Mouse (Mus musculus): Measurements from ENCODE around the gene Cabp1. TPM values are rescaled to one million over a fixed set of nuclear protein-coding genes. Genes with fewer than 3 reads are reported as not detected.
"Not testable (repeated sequence)": the region's sequence is repeated elsewhere in the genome, so short reads cannot be mapped to it uniquely, and the experiment has no call there.

Cabp1 gene
- polyA plus RNA-seq, 1 experiment from 2014 or later = 10.3 TPM

DNA sequence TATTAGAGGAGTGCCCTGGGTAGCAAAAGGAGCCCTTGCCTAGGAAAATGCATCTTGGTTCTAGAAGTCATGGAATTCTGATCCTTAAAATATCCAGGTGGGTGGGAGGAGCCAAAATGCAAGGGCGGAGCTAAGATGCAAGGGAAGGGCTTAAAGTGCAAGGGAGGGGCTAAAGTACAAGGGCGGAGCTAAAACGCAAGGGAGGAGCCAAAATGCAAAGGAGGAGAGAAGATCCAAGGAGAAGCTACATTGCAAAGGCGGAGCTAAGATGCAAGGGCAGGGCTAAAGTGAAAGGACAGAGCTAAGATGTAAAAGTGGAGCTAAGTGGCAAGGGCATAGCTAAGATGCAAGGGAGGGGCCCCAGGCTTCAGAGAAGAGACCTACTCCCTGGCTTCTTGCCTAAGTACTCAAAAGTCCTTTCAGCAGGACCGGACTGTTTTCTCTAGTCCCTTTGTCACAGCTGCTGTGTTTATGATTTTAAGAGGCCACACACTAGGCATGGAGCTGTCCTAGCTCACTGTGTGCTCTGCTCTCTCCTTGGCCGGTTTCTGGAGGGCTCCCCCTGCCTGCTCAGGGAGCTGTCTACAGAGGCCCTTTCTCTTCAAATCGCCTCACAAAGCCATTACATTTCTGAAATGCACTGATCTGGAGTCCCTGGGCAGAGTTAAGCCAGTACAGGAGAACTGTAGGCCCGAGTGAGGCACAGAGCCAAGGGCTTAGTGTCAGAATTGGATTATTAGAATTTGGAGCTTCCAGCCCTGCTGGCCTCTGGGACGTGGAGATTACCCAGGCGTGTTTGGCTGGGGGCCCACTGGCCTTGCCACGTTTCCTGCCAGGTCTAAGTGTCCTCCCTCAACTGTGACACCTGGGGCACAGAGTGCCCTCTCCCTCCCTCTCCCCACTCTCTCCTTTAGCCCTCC, 28.0 kb downstream of the Cabp1 start:
- no peak overlapping the region for H3K9ac ChIP-seq
- no peak for ATAC-seq (ENCODE audit: low FRiP score)
- H3K4me2 ChIP-seq (replicated peaks) = no peak overlapping the region
- H3K9me3 ChIP-seq (replicated peaks) = no peaks in the 10 kb centered on the region
- H3K4me3 ChIP-seq = no peak overlapping the region
- no peak overlapping the region for H3K27ac ChIP-seq
- peaks cover 8% of the 10 kb centered on the region; the same call in 1 of the 2 replicates for H3K4me1 ChIP-seq
- WGBS = 55% methylated on average over 11 of the region's 11 CpGs
- H3K36me3 ChIP-seq = no peaks in the 10 kb centered on the region
- no peaks in the 10 kb centered on the region for H3K27me3 ChIP-seq

DNA sequence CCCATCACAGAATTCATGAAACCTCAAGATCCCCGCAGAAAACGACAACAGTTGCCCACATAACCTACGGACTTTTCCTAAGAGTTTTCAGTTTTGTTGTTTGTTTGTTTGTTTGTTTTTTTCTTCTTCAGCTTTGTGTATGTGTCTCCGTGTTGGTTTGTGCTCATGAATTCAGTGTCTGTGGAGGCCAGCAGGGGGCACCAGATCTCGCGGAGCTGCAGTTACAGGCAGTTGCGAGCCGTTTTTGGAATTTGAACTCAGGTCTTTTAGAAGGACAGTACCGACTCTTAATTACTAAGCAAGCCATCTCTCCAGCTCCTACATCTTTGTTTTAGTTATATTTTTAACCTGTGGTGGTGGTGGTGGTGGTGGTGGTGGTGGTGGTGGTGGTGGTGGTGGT, 28.8 kb downstream of the Cabp1 start:
- peaks cover 12% of the 10 kb centered on the region; the same call in 1 of the 2 replicates for H3K4me1 ChIP-seq
- H3K4me3 ChIP-seq = no peak overlapping the region
- no peak overlapping the region for H3K9ac ChIP-seq
- H3K36me3 ChIP-seq = no peaks in the 10 kb centered on the region
- no peaks in the 10 kb centered on the region for H3K9me3 ChIP-seq (replicated peaks)
- H3K27ac ChIP-seq = no peak overlapping the region
- H3K27me3 ChIP-seq = no peaks in the 10 kb centered on the region
- H3K4me2 ChIP-seq (replicated peaks) = no peak overlapping the region
- WGBS = 62% methylated on average over 9 of the region's 9 CpGs
- ATAC-seq (ENCODE audit: low FRiP score) = no peak

GRCm38 (mm10) chr5:115164446-115164845, 29.7 kb downstream of the Cabp1 start:
- 84% methylated on average over 4 of the region's 4 CpGs for WGBS
- H3K36me3 ChIP-seq; H3K9me3 ChIP-seq (replicated peaks); H3K27ac ChIP-seq; ATAC-seq (ENCODE audit: low FRiP score); H3K4me2 ChIP-seq (replicated peaks); H3K27me3 ChIP-seq; H3K9ac ChIP-seq; H3K4me3 ChIP-seq: not testable (repeated sequence)
- peaks cover 12% of the 10 kb centered on the region; the same call in 1 of the 2 replicates for H3K4me1 ChIP-seq

DNA sequence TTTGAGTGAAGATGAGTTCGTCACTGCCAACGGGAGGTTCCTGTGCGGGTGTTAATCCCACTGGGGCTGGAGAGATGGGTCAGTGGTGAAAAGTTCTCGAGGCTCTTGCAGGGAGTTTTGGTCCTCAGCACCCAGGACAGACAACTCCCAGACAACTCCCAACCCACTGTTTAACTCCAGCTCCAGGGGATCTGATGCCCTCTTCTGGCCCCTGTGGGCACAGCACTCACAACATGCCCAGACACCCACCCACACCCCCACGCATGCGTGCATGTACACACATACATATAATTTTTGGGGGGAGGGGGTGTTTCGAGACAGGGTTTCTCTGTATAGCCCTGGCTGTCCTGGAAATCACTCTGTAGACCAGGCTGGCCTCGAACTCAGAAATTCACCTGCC, 30.6 kb downstream of the Cabp1 start:
- no peak overlapping the region for H3K4me3 ChIP-seq
- peaks cover 6% of the 10 kb centered on the region; the same call in 1 of the 2 replicates for H3K4me1 ChIP-seq
- no peak for ATAC-seq (ENCODE audit: low FRiP score)
- no peak overlapping the region for H3K9ac ChIP-seq
- H3K27ac ChIP-seq = no peak overlapping the region
- no peaks in the 10 kb centered on the region for H3K9me3 ChIP-seq (replicated peaks)
- no peaks in the 10 kb centered on the region for H3K36me3 ChIP-seq
- WGBS = 34% methylated on average over 8 of the region's 8 CpGs
- H3K27me3 ChIP-seq = no peaks in the 10 kb centered on the region
- no peak overlapping the region for H3K4me2 ChIP-seq (replicated peaks)

DNA sequence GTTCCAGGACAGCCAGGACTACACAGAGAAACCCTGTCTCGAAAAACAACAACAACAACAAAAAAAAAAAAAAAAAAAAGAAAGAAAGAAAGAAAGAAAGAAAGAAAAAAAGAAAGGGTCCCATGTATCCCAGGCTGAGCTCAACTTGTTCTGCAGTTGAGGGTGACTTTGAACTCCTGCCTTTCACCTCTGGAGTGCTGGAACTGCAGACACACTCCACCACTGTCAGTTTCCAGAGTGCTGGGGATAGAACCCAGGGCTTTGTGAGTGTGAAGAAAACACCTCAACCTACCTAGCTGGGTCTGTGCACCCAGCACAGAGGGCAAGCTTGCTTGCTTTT, 32.3 kb downstream of the Cabp1 start:
- WGBS = 62% methylated on average over 1 of the region's 1 CpGs
- H3K9ac ChIP-seq; H3K4me2 ChIP-seq (replicated peaks); H3K36me3 ChIP-seq; ATAC-seq (ENCODE audit: low FRiP score); H3K27me3 ChIP-seq; H3K27ac ChIP-seq; H3K4me3 ChIP-seq; H3K9me3 ChIP-seq (replicated peaks): not testable (repeated sequence)
- H3K4me1 ChIP-seq = peaks cover 11% of the 10 kb centered on the region

GRCm38 (mm10) chr5:115161064-115161939, 32.9 kb downstream of the Cabp1 start:
- Histone ChIP-seq H3K9me3 (replicated peaks) (no peaks in the 10 kb centered on the region), H3K4me1 (peaks cover 18% of the 10 kb centered on the region), H3K27ac (no peak overlapping the region), H3K4me3 (no peak overlapping the region), H3K36me3 (no peaks in the 10 kb centered on the region), H3K9ac (no peak overlapping the region), H3K4me2 (replicated peaks) (no peak overlapping the region), H3K27me3 (no peaks in the 10 kb centered on the region)
- ATAC-seq (ENCODE audit: low FRiP score) = no peak
- WGBS = 56% methylated on average over 13 of the region's 13 CpGs

DNA sequence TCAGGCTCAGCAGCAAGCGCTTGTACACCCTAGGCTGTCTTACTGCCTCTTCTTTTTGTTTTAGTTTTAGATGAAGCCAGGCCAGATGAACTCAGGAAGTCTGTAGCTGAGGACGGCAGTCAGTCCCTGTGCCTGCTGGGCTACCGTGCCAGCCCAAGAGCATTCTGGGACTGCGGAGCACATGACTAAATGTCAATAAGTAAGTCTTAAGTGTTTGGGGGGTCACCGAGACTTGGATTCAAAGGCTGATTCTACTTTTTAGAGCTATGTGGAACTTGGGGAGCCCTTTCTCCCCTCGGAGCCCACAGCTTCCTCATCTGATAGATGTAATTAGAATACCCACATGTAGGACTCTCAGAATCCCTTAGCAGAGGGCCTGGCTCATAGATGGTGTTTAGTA, 33.5 kb downstream of the Cabp1 start:
- Histone ChIP-seq H3K27ac (no peak overlapping the region), H3K36me3 (no peaks in the 10 kb centered on the region), H3K9me3 (replicated peaks) (no peaks in the 10 kb centered on the region), H3K4me3 (no peak overlapping the region), H3K4me2 (replicated peaks) (no peak overlapping the region), H3K4me1 (peaks cover 24% of the 10 kb centered on the region), H3K27me3 (no peaks in the 10 kb centered on the region), H3K9ac (no peak overlapping the region)
- WGBS = 78% methylated on average over 6 of the region's 6 CpGs
- no peak for ATAC-seq (ENCODE audit: low FRiP score)

DNA sequence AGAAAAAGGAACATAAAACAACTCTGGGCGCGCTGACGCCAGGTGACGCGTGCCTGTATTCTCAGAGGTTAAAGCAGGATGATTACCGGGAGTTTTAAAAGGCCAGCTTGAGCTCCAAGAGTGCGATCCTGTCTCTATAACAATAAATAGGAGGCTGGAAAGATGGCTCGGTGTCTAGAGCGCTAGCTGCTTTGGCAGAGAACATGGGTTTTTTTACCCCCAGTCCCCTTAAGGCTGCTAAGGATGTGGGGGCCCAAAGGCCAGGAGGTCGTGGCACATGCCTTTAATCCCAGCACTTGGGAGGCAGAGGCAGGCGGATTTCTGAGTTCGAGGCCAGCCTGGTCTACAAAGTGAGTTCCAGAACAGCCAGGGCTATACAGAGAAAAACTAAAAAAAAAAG, 35.0 kb downstream of the Cabp1 start:
- Histone ChIP-seq H3K9ac (peak overlapping the region; percentile 97), H3K27me3 (no peaks in the 10 kb centered on the region), H3K36me3 (no peaks in the 10 kb centered on the region), H3K9me3 (replicated peaks) (no peaks in the 10 kb centered on the region), H3K4me3 (peak overlapping the region; percentile 97), H3K27ac (peak overlapping the region; percentile 97), H3K4me1 (peaks cover 39% of the 10 kb centered on the region), H3K4me2 (replicated peaks) (peak overlapping the region; percentile 67)
- WGBS = 35% methylated on average over 12 of the region's 12 CpGs
- no peak for ATAC-seq (ENCODE audit: low FRiP score)

DNA sequence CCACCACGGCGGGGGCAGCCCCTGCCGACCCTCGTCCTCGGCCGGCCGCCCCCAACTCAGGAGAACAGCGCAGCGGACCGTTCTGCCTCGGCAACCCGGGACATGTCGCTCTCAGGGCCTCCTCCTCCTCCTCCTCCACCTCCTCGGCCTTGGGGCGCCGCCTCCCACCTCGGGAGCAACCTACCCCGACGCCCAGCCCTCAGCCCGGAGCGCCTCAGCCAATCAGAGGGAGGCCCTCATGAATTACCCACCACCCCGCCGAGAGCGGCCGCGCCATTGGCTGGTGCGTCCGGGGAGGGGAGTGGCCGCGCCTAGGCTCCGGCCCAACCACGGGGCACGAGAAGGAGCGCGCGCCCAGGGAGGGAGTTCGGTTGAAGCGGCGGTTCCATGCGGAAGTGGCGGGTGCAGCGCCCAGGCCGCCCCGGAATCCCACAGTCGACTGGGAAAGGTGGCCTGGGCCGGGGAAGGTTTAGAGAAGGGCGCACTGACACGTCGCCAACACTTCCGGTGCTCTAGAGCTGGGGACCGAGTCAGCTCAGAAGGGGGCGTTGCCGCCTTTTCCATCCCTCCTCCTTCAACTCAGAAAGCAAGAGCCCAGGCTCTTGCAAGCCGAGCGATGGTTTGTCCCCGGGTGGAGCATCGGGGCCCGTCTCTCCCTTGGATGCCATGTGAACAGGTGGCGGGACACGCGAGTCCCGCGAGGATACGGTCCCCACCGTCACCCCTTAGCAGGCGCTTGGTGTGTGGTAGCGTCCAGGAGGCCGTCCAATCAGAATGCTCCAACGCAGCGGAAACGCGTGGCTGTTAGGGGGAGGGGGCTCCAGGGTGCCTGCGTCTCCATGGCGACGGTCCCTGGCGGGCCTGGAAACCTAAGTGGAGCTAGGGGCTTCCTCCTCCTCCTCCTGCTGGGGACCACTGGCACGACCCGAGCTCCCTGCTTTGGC, 35.9 kb downstream of the Cabp1 start, which contains the start of gene Mlec:
Mlec (minus strand) TSS at position 140 of the 944 bp plus-strand sequence.
- Histone ChIP-seq H3K9me3 (replicated peaks) (no peaks in the 10 kb centered on the region), H3K36me3 (peaks cover 2% of the 10 kb centered on the region; the same call in 1 of the 2 replicates), H3K9ac (peak within 1 kb of the TSS; percentile 97), H3K27ac (peak within 1 kb of the TSS; percentile 97), H3K27me3 (no peaks in the 10 kb centered on the region), H3K4me2 (replicated peaks) (peak within 1 kb of the TSS; percentile 88), H3K4me3 (peak within 1 kb of the TSS; percentile 97), H3K4me1 (peaks cover 44% of the 10 kb centered on the region)
- peak; percentile 98 for ATAC-seq (ENCODE audit: low FRiP score)
- WGBS = under 1% methylated on average over 63 of the region's 78 CpGs

- H3K4me1 ChIP-seq = peaks cover 54% of the 10 kb centered on the region
Observed at GRCm38 (mm10) chr5:115156933-115157589, 37.1 kb downstream of the Cabp1 start.

DNA sequence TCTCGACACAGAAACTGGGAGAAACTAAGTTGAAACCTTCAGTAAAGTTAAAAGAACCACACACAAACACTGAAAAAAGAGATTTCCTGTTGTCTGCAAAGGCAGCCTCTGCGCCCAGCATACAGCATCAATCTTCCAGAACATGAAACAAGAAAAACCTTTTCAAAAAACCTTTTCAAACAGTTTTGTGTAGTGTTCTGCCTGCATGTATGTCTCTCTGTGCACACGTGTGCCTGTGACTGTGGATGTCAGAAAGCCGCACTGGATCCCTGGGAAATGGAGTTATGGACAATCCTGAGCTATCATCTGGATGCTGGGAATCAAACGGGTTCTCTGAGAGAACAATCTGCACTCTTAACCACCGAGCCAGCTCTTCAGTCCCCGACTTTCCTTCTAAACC, 37.8 kb downstream of the Cabp1 start:
- Histone ChIP-seq H3K9me3 (replicated peaks) (no peaks in the 10 kb centered on the region), H3K4me1 (peaks cover 53% of the 10 kb centered on the region), H3K27ac (no peak overlapping the region), H3K9ac (peak overlapping the region; percentile 97; the same call in 1 of the 2 replicates), H3K27me3 (no peaks in the 10 kb centered on the region), H3K4me2 (replicated peaks) (peak overlapping the region; percentile 88), H3K36me3 (peaks cover 8% of the 10 kb centered on the region; the same call in 1 of the 2 replicates), H3K4me3 (peak overlapping the region; percentile 97)
- no peak for ATAC-seq (ENCODE audit: low FRiP score)
- WGBS = 60% methylated on average over 7 of the region's 7 CpGs

More at GRCm38 (mm10) chr5:115156933-115157589, 37.1 kb downstream of the Cabp1 start:
- peak overlapping the region; percentile 97 for H3K4me3 ChIP-seq
- H3K9me3 ChIP-seq (replicated peaks) = no peaks in the 10 kb centered on the region
- peak overlapping the region; percentile 97 for H3K9ac ChIP-seq
- no peaks in the 10 kb centered on the region for H3K27me3 ChIP-seq
- peak overlapping the region; percentile 88 for H3K4me2 ChIP-seq (replicated peaks)
- peaks cover 6% of the 10 kb centered on the region; the same call in 1 of the 2 replicates for H3K36me3 ChIP-seq
- 3% methylated on average over 26 of the region's 26 CpGs for WGBS
- no peak for ATAC-seq (ENCODE audit: low FRiP score)
- peak overlapping the region; percentile 97 for H3K27ac ChIP-seq
